Comparison of ENCODE assay signal across 8 mouse cellular contexts in the genomic region with DNA sequence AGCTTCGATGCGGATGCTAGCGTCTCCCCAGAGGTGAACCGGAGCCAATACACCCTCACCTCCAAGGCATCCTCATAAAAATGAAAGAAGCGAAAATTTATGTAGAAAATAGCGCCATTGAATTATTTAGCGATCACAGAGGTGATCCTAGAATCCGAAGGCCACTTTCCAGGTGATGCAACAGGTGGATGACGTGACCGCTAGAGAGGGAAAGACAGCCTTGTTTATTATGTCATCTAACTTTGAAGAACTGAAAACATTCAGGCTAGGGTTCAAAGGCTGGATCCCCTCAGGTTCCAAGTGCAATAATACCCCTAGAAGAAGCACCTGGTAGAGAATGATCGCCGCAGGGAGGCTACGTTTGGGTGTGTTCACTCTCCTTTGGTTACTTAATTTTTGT. TPM values are rescaled to one million over a fixed set of nuclear protein-coding genes. Genes with fewer than 3 reads are reported as not detected.
DNase-seq lines count a peak whose midpoint lies in the region; ATAC-seq lines count a peak whose summit lies in the region.

No protein-coding gene starts in this region.

- H3K27me3 ChIP-seq in erythroblast, embryonic 14.5 days (ENCODE audit: control insufficient read depth): no peaks in the 10 kb centered on the region
- H3K27me3 ChIP-seq in forebrain, embryonic 11.5 days (ENCODE audit: control insufficient read depth, insufficient read depth, low read length): no peaks in the 10 kb centered on the region
- H3K27me3 ChIP-seq in kidney, embryonic 15.5 days: no peaks in the 10 kb centered on the region

- DNase-seq in T-cell, adult 2 months (ENCODE audit: low spot score): peak; percentile 9
- peak; percentile 48 for DNase-seq in forebrain, embryonic 11.5 days (ENCODE audit: low spot score)
- DNase-seq in thymus, postnatal 14 days: peak; percentile 16
- DNase-seq in right cerebral cortex, postnatal 36 days (ENCODE audit: low spot score in 2 of 2): no peak

- ATAC-seq in erythroblast, adult 5-6 weeks (replicated peaks; ENCODE audit: low FRiP score, poor library complexity, severe bottlenecking): no peak
- no peak for ATAC-seq in forebrain, embryonic 11.5 days (replicated peaks; ENCODE audit: low FRiP score)
- ATAC-seq in kidney, embryonic 15.5 days (replicated peaks; ENCODE audit: low FRiP score): no peak
- peak; percentile 19 for ATAC-seq in megakaryocyte, adult 5-6 weeks (ENCODE audit: poor library complexity, severe bottlenecking)

- no peaks in the 10 kb centered on the region for H3K9me3 ChIP-seq in erythroblast, embryonic 14.5 days (ENCODE audit: control insufficient read depth, low read length)
- H3K9me3 ChIP-seq in forebrain, embryonic 11.5 days (ENCODE audit: control insufficient read depth, low read length): no peaks in the 10 kb centered on the region
- H3K9me3 ChIP-seq in kidney, embryonic 15.5 days (replicated peaks): no peaks in the 10 kb centered on the region

- no peaks in the 10 kb centered on the region for H3K36me3 ChIP-seq in erythroblast, embryonic 14.5 days (ENCODE audit: control insufficient read depth)
- H3K36me3 ChIP-seq in forebrain, embryonic 11.5 days (ENCODE audit: control insufficient read depth, insufficient read depth, low read length): no peaks in the 10 kb centered on the region
- no peaks in the 10 kb centered on the region for H3K36me3 ChIP-seq in kidney, embryonic 15.5 days

- peak overlapping the region; percentile 61 for H3K4me3 ChIP-seq in erythroblast, embryonic 14.5 days (replicated peaks)
- H3K4me3 ChIP-seq in forebrain, embryonic 11.5 days (ENCODE audit: low read depth, low read length): peak overlapping the region; percentile 15
- H3K4me3 ChIP-seq in kidney, embryonic 15.5 days (replicated peaks): peak overlapping the region; percentile 45

- H3K27ac ChIP-seq in forebrain, embryonic 11.5 days (ENCODE audit: low read depth, low read length): no peak overlapping the region
- H3K27ac ChIP-seq in kidney, embryonic 15.5 days: no peak overlapping the region

- peak overlapping the region; percentile 43 for H3K4me2 ChIP-seq in forebrain, embryonic 11.5 days (ENCODE audit: low read depth, low read length, severe bottlenecking)
- H3K4me2 ChIP-seq in kidney, embryonic 15.5 days: peak overlapping the region; percentile 64

- 9% methylated on average over 12 of the region's 13 CpGs for WGBS in forebrain, embryonic 11.5 days
- WGBS in kidney, embryonic 15.5 days: 5% methylated on average over 13 of the region's 13 CpGs

- H3K9ac ChIP-seq in forebrain, embryonic 11.5 days (ENCODE audit: low read length): peak overlapping the region; percentile 1; the same call in 1 of the 2 replicates
- H3K9ac ChIP-seq in kidney, embryonic 15.5 days: peak overlapping the region; percentile 42; the same call in 1 of the 2 replicates

- peaks cover 18% of the 10 kb centered on the region for H3K4me1 ChIP-seq in erythroblast, embryonic 14.5 days (ENCODE audit: control insufficient read depth)
- no peaks in the 10 kb centered on the region for H3K4me1 ChIP-seq in forebrain, embryonic 11.5 days (replicated peaks; ENCODE audit: control insufficient read depth, insufficient read depth, low read length)
- H3K4me1 ChIP-seq in kidney, embryonic 15.5 days: peaks cover 11% of the 10 kb centered on the region

RNA-seq across cellular contexts. Expression of a gene that starts 1.2 kb away (rescaled TPM):
- 0.12 and 0.18 TPM in 2 replicates for polyA plus RNA-seq in erythroblast, embryonic 14.5 days (2012)
- 5.8 and 10.2 TPM in 2 replicates for total RNA-seq in erythroblast, adult 5-6 weeks (2015; ENCODE audit: low replicate concordance)
- 2.1 and 3.1 TPM in 2 replicates for total RNA-seq in erythroblast, adult 5-6 weeks (2017; ENCODE audit: low replicate concordance)
- 17.6 and 20.2 TPM in 2 replicates for polyA plus RNA-seq in forebrain, embryonic 11.5 days (2014; fragmentation: Nextera tagmentation; extraction: Ambion mirVana)
- 23.2 and 25.1 TPM in 2 replicates for polyA plus RNA-seq in kidney, embryonic 15.5 days (2015; fragmentation: Nextera tagmentation; extraction: Ambion mirVana)
- total RNA-seq in megakaryocyte, adult 5-6 weeks (2015): 7.8 and 13.8 TPM in 2 replicates
- 10.2 and 12.6 TPM in 2 replicates for total RNA-seq in megakaryocyte, adult 5-6 weeks (2017)

Comparison
In these comparisons a context has a peak if more than half of its experiments do, and no peak if none do; other contexts are left out.
1. DNase-seq: peak in T-cell, adult 2 months (single experiment), forebrain, embryonic 11.5 days (single experiment) and thymus, postnatal 14 days (single experiment); none in right cerebral cortex, postnatal 36 days (0 of 2).
2. RNA of a gene that starts 1.2 kb away (polyA plus RNA-seq): 23.2 to 25.1 TPM in kidney, embryonic 15.5 days and 17.6 to 20.2 TPM in forebrain, embryonic 11.5 days; 0.12 to 0.18 TPM in erythroblast, embryonic 14.5 days; every median in the first group is over 10 times any median in the second.
3. Peak in every context shown above with its lines, with median percentiles within 50 percentile points of each other: H3K4me3 ChIP-seq.